Mouse (Mus musculus) heart, postnatal 0 days (tissue): ENCODE measurements at regions not wholly inside any gene's neighbourhood (a gene's known extent, or its start where the extent isn't known, plus 50 kb on each side); places are given as distances from the start of the nearest gene placed in this dataset.

ENCODE experiments used
- CTCF ChIP-seq: IDR thresholded peaks from 2 replicates; pipeline ENCODE4 v1.5.1; 2016; ENCODE audit warnings: antibody characterized with exemption, control low read depth, low read depth
- EP300 ChIP-seq: IDR thresholded peaks from 2 replicates; pipeline ENCODE4 v1.6.1; 2016; ENCODE audit warnings: antibody characterized with exemption, low read depth

DNA sequence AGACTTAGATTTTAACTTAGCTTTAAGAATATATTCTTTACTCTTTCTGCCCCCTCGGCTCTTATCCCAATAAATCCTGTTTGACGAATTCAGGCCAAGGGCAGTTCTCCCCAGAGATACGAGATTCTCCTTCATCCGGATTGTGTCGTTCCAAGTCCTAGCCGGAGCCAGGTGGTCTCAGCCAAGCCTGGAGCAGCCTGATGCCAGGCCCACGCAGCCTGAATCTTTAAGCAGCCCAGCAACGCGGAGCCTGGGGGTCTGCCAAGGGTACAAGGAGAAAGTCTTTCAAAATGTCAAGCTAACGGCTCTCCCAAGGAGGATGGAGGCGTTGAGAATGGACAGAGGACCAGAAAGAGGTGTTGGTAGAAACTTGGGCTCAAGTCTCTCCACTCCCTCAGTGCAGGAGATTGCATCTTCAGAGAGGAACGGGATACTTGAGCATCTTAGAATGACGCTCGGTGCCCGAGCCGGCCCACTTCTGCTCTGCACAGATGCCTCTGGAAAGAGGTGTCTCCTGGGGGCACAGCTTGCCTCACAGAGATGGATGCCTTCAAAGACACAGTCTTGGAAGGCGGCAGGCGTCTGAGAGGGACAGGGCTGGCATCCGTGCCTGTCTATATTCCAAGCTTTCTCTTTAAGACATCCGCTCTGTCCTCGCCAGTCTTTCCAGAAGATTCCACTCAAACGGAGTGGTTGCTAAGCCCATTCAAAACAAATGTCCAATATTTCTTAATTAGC is 145.2 kb upstream of the Ubl3 start:
- TF ChIP-seq CTCF (no peak), EP300 (no peak)
